Mouse (Mus musculus) limb, embryonic 15.5 days (tissue): ENCODE measurements around the gene Wdfy2. TPM values are rescaled to one million over a fixed set of nuclear protein-coding genes. Genes with fewer than 3 reads are reported as not detected.
"Not testable (repeated sequence)": the region's sequence is repeated elsewhere in the genome, so short reads cannot be mapped to it uniquely, and the experiment has no call there.

ENCODE experiments used
- ATAC-seq: fragments of 200-750 bp; cut with Nextera tagmentation; 2 replicates; pipeline ENCODE4 v1.8.0; 2017; ENCODE audit warnings: low read depth, moderate TSS enrichment; ENCODE audit not compliant: insufficient number of reproducible peaks, low FRiP score, low TSS enrichment
- H3K27ac ChIP-seq: fragments of 300-500 bp; sonication (generic); 2 replicates; pipeline ENCODE4 v1.5.1; 2015; ENCODE audit warnings: moderate library complexity, mild to moderate bottlenecking, inconsistent platforms
- H3K27me3 ChIP-seq: fragments of 300-500 bp; sonication (generic); 2 replicates; pipeline ENCODE4 v1.6.1; 2015; ENCODE audit warnings: inconsistent platforms
- H3K36me3 ChIP-seq: fragments of 300-500 bp; sonication (generic); 2 replicates; pipeline ENCODE4 v1.6.1; 2015; ENCODE audit warnings: inconsistent platforms
- H3K4me1 ChIP-seq: fragments of 300-500 bp; sonication (generic); 2 replicates; pipeline ENCODE4 v1.6.1; 2015; ENCODE audit warnings: inconsistent platforms
- H3K4me2 ChIP-seq: fragments of 300-500 bp; sonication (generic); 2 replicates; pipeline ENCODE4 v1.6.1; 2015; ENCODE audit warnings: mild to moderate bottlenecking, inconsistent platforms
- H3K4me3 ChIP-seq: fragments of 300-500 bp; sonication (generic); 2 replicates; pipeline ENCODE4 v1.5.1; 2015; ENCODE audit warnings: mild to moderate bottlenecking, inconsistent platforms
- H3K9ac ChIP-seq: fragments of 300-500 bp; sonication (generic); 2 replicates; pipeline ENCODE4 v1.6.1; 2015; ENCODE audit warnings: inconsistent platforms
- H3K9me3 ChIP-seq: fragments of 300-500 bp; sonication (generic); 2 replicates; pipeline ENCODE4 v1.6.1; 2016; ENCODE audit warnings: inconsistent platforms
- WGBS: fragments of 180-500 bp; shearing (Covaris S2); methylation state at CpG from one replicate; pipeline ENCODE4 v1.1.7; 2015; 5-methylcytosine and 5-hydroxymethylcytosine counted together
- polyA plus RNA-seq: library from polyadenylated mRNA; unstranded; fragments of >200 nt; fragmentation: Nextera tagmentation; extraction: Ambion mirVana; gene quantifications from 2 replicates; pipeline ENCODE4 v1.2.1, GENCODE M21; 2015

Gene Wdfy2
- polyA plus RNA-seq, 1 experiment from 2014 or later: 9.8 TPM

- WGBS: 37% methylated on average over 4 of the region's 4 CpGs
- Histone ChIP-seq H3K4me2 (no peak overlapping the region), H3K36me3 (no peaks in the 10 kb centered on the region), H3K27me3 (no peaks in the 10 kb centered on the region), H3K4me3 (no peak overlapping the region), H3K4me1 (peaks cover 20% of the 10 kb centered on the region), H3K9me3 (no peaks in the 10 kb centered on the region), H3K9ac (no peak overlapping the region), H3K27ac (no peak overlapping the region)
- ATAC-seq: no peak
Measured at GRCm38 (mm10) chr14:62882061-62882614, 44.7 kb downstream of the Wdfy2 start.

- Histone ChIP-seq H3K9ac (no peak overlapping the region), H3K4me1 (peaks cover 19% of the 10 kb centered on the region), H3K27me3 (no peaks in the 10 kb centered on the region), H3K27ac (no peak overlapping the region), H3K36me3 (no peaks in the 10 kb centered on the region), H3K4me3 (no peak overlapping the region), H3K4me2 (no peak overlapping the region), H3K9me3 (no peaks in the 10 kb centered on the region)
- ATAC-seq: no peak
- 60% methylated on average over 1 of the region's 1 CpGs for WGBS
Measured at GRCm38 (mm10) chr14:62883551-62883950, 46.1 kb downstream of the Wdfy2 start.

GRCm38 (mm10) chr14:62884171-62884570 is 46.7 kb downstream of the Wdfy2 start:
- 37% methylated on average over 5 of the region's 5 CpGs for WGBS
- Histone ChIP-seq H3K9ac (no peak overlapping the region), H3K36me3 (no peaks in the 10 kb centered on the region), H3K9me3 (no peaks in the 10 kb centered on the region), H3K4me1 (peaks cover 14% of the 10 kb centered on the region), H3K4me2 (no peak overlapping the region), H3K27me3 (no peaks in the 10 kb centered on the region), H3K27ac (no peak overlapping the region), H3K4me3 (no peak overlapping the region)
- ATAC-seq: no peak

GRCm38 (mm10) chr14:62884639-62885038 is 47.2 kb downstream of the Wdfy2 start:
- ATAC-seq: no peak
- no peak overlapping the region for H3K27ac ChIP-seq
- H3K9me3 ChIP-seq: no peaks in the 10 kb centered on the region
- H3K4me2 ChIP-seq: no peak overlapping the region
- H3K27me3 ChIP-seq: no peaks in the 10 kb centered on the region
- peaks cover 9% of the 10 kb centered on the region for H3K4me1 ChIP-seq
- no peak overlapping the region for H3K9ac ChIP-seq
- H3K36me3 ChIP-seq: no peaks in the 10 kb centered on the region
- WGBS: 93% methylated on average over 1 of the region's 1 CpGs
- H3K4me3 ChIP-seq: no peak overlapping the region

- 91% methylated on average over 2 of the region's 2 CpGs for WGBS
- Histone ChIP-seq H3K27ac (no peak overlapping the region), H3K4me2 (no peak overlapping the region), H3K9me3 (no peaks in the 10 kb centered on the region), H3K4me1 (peaks cover 7% of the 10 kb centered on the region), H3K36me3 (no peaks in the 10 kb centered on the region), H3K27me3 (no peaks in the 10 kb centered on the region), H3K9ac (no peak overlapping the region), H3K4me3 (no peak overlapping the region)
- no peak for ATAC-seq
Measured at GRCm38 (mm10) chr14:62885146-62885545, 47.7 kb downstream of the Wdfy2 start.

GRCm38 (mm10) chr14:62891401-62891800 is 53.9 kb downstream of the Wdfy2 start:
- peaks cover 7% of the 10 kb centered on the region for H3K4me1 ChIP-seq
- no peaks in the 10 kb centered on the region for H3K27me3 ChIP-seq
- H3K9me3 ChIP-seq: no peaks in the 10 kb centered on the region
- no peak overlapping the region for H3K9ac ChIP-seq
- 83% methylated on average over 3 of the region's 3 CpGs for WGBS
- no peaks in the 10 kb centered on the region for H3K36me3 ChIP-seq
- H3K4me3 ChIP-seq: no peak overlapping the region
- no peak overlapping the region for H3K4me2 ChIP-seq
- no peak for ATAC-seq
- H3K27ac ChIP-seq: no peak overlapping the region

GRCm38 (mm10) chr14:62892771-62893641 is 55.5 kb downstream of the Wdfy2 start:
- Histone ChIP-seq H3K27ac (no peak overlapping the region), H3K36me3 (no peaks in the 10 kb centered on the region), H3K27me3 (no peaks in the 10 kb centered on the region), H3K4me2 (no peak overlapping the region), H3K4me1 (peaks cover 7% of the 10 kb centered on the region), H3K4me3 (no peak overlapping the region), H3K9me3 (no peaks in the 10 kb centered on the region), H3K9ac (no peak overlapping the region)
- ATAC-seq: no peak
- 63% methylated on average over 8 of the region's 8 CpGs for WGBS

- H3K9me3 ChIP-seq, H3K4me3 ChIP-seq, H3K36me3 ChIP-seq, H3K9ac ChIP-seq, H3K4me2 ChIP-seq, H3K27ac ChIP-seq, H3K27me3 ChIP-seq, ATAC-seq, H3K4me1 ChIP-seq: not testable (repeated sequence)
- WGBS: 52% methylated on average over 5 of the region's 5 CpGs
Measured at GRCm38 (mm10) chr14:62893642-62894180, 56.2 kb downstream of the Wdfy2 start.

GRCm38 (mm10) chr14:62894924-62895840 is 57.7 kb downstream of the Wdfy2 start:
- H3K27me3 ChIP-seq: no peaks in the 10 kb centered on the region
- H3K4me3 ChIP-seq: no peak overlapping the region
- WGBS: 91% methylated on average over 8 of the region's 8 CpGs
- H3K27ac ChIP-seq: no peak overlapping the region
- H3K4me2 ChIP-seq: no peak overlapping the region
- H3K4me1 ChIP-seq: peaks cover 7% of the 10 kb centered on the region
- H3K9ac ChIP-seq: no peak overlapping the region
- no peak for ATAC-seq
- H3K9me3 ChIP-seq: no peaks in the 10 kb centered on the region
- no peaks in the 10 kb centered on the region for H3K36me3 ChIP-seq

- Histone ChIP-seq H3K4me1 (peaks cover 3% of the 10 kb centered on the region), H3K9me3 (no peaks in the 10 kb centered on the region), H3K27me3 (no peaks in the 10 kb centered on the region), H3K27ac (no peak overlapping the region), H3K9ac (no peak overlapping the region), H3K4me3 (no peak overlapping the region), H3K36me3 (no peaks in the 10 kb centered on the region), H3K4me2 (no peak overlapping the region)
- ATAC-seq: no peak
- WGBS: 62% methylated on average over 6 of the region's 6 CpGs
Measured at GRCm38 (mm10) chr14:62898061-62898460, 60.6 kb downstream of the Wdfy2 start.

- Histone ChIP-seq H3K4me3 (no peak overlapping the region), H3K9ac (no peak overlapping the region), H3K9me3 (no peaks in the 10 kb centered on the region), H3K4me1 (no peaks in the 10 kb centered on the region), H3K36me3 (no peaks in the 10 kb centered on the region), H3K27ac (no peak overlapping the region), H3K4me2 (no peak overlapping the region), H3K27me3 (no peaks in the 10 kb centered on the region)
- ATAC-seq: no peak
- 91% methylated on average over 2 of the region's 2 CpGs for WGBS
Measured at GRCm38 (mm10) chr14:62907888-62908287, 70.4 kb downstream of the Wdfy2 start.
